Mouse (Mus musculus) erythroid progenitor cell, adult 5-6 weeks (primary cell): ENCODE measurements around the gene Rnf10. TPM values are rescaled to one million over a fixed set of nuclear protein-coding genes. Genes with fewer than 3 reads are reported as not detected.

Source experiments
- ATAC-seq: replicated peaks from 2 replicates; pipeline ENCODE4 v1.8.0; 2016; ENCODE audit warnings: moderate number of reproducible peaks, mild to moderate bottlenecking, moderate TSS enrichment, inconsistent platforms; ENCODE audit not compliant: poor library complexity, low FRiP score, severe bottlenecking
- total RNA-seq, 2 experiments: library from RNA; stranded (forward) in 1 of 2; stranded (reverse) in 1 of 2; fragments of 150-400 nt in 1 of 2; fragments of 186-747, 209-891 nt in 1 of 2; gene quantifications; 2 replicates each; pipeline versions ENCODE4 v1.2.3 to v1.2.4; 2015 to 2017; ENCODE audit warnings: low replicate concordance in 2 of 2

Gene Rnf10
- total RNA-seq, 2 experiments from 2014 or later, result 198 to 378 TPM

GRCm38 (mm10) chr5:115278785-115279184, 6.1 kb upstream of the Rnf10 start:
- ATAC-seq, result no peak

GRCm38 (mm10) chr5:115278053-115278452, 5.4 kb upstream of the Rnf10 start:
- no peak for ATAC-seq

- ATAC-seq, result no peak
Measured at GRCm38 (mm10) chr5:115275998-115276397, 3.3 kb upstream of the Rnf10 start.

- no peak for ATAC-seq
Measured at GRCm38 (mm10) chr5:115274771-115275170, 2.1 kb upstream of the Rnf10 start.

- no peak for ATAC-seq
Measured at GRCm38 (mm10) chr5:115274353-115274752, 1.7 kb upstream of the Rnf10 start.

GRCm38 (mm10) chr5:115273549-115274135, 944 bp upstream of the Rnf10 start:
- no peak for ATAC-seq

- ATAC-seq, result peak; percentile 33
Measured at GRCm38 (mm10) chr5:115271931-115272811, 527 bp downstream of the Rnf10 start.

GRCm38 (mm10) chr5:115269969-115270368, 2.7 kb downstream of the Rnf10 start:
- no peak for ATAC-seq

- no peak for ATAC-seq
Measured at GRCm38 (mm10) chr5:115268266-115268665, 4.4 kb downstream of the Rnf10 start.

- ATAC-seq, result peak; percentile 40
Measured at GRCm38 (mm10) chr5:115267469-115268045, 5.1 kb downstream of the Rnf10 start.

- peak; percentile 82 for ATAC-seq
Measured at GRCm38 (mm10) chr5:115266787-115267468, 5.8 kb downstream of the Rnf10 start.

- peak; percentile 48 for ATAC-seq
Measured at GRCm38 (mm10) chr5:115266340-115266739, 6.4 kb downstream of the Rnf10 start.

GRCm38 (mm10) chr5:115262502-115263291, 10.0 kb downstream of the Rnf10 start:
- no peak for ATAC-seq

- no peak for ATAC-seq
Measured at GRCm38 (mm10) chr5:115261880-115262279, 10.8 kb downstream of the Rnf10 start.

- ATAC-seq, result no peak
Measured at GRCm38 (mm10) chr5:115261141-115261540, 11.6 kb downstream of the Rnf10 start.

GRCm38 (mm10) chr5:115260356-115260755, 12.3 kb downstream of the Rnf10 start:
- ATAC-seq, result no peak

- no peak for ATAC-seq
Measured at GRCm38 (mm10) chr5:115256909-115257546, 15.7 kb downstream of the Rnf10 start.

GRCm38 (mm10) chr5:115255472-115255871, 17.2 kb downstream of the Rnf10 start:
- ATAC-seq, result no peak

- no peak for ATAC-seq
Measured at GRCm38 (mm10) chr5:115240191-115240590, 32.5 kb downstream of the Rnf10 start.
